Mouse (Mus musculus) bone marrow macrophage, adult 2 months (primary cell): Measurements from ENCODE around the gene Xrcc2.
"Not testable (repeated sequence)": the region's sequence is repeated elsewhere in the genome, so short reads cannot be mapped to it uniquely, and the experiment has no call there.

ENCODE experiments used
- CTCF ChIP-seq: IDR thresholded peaks from 2 replicates; pipeline ENCODE4 v1.5.1; 2012; ENCODE audit warnings: low read depth, mild to moderate bottlenecking, low read length, moderate library complexity
- POLR2A ChIP-seq: IDR thresholded peaks from 2 replicates; pipeline ENCODE4 v1.6.1; 2012; ENCODE audit warnings: mild to moderate bottlenecking, low read depth, low read length, borderline replicate concordance

GRCm38 (mm10) chr5:25738902-25739301 lies 33.3 kb upstream of the Xrcc2 start:
- not testable (repeated sequence) for TF ChIP-seq CTCF, POLR2A
